Mouse (Mus musculus) hindbrain, embryonic 12.5 days (tissue): ENCODE data around the gene Uqcc1. TPM values are rescaled to one million over a fixed set of nuclear protein-coding genes. Genes with fewer than 3 reads are reported as not detected.
A peak's percentile ranks its signal among the peaks of the same experiment; 100 is the strongest.
"Not testable (repeated sequence)": the region's sequence is repeated elsewhere in the genome, so short reads cannot be mapped to it uniquely, and the experiment has no call there.

Source experiments
- ATAC-seq: fragments of 200-750 bp; cut with Nextera tagmentation; 2 replicates; pipeline ENCODE4 v1.8.0; 2017; ENCODE audit warnings: moderate TSS enrichment; ENCODE audit not compliant: low FRiP score
- H3K27ac ChIP-seq: fragments of 300-500 bp; sonication (generic); 2 replicates; pipeline ENCODE4 v1.5.1; 2016; ENCODE audit warnings: mild to moderate bottlenecking
- H3K27me3 ChIP-seq: fragments of 300-500 bp; sonication (generic); 2 replicates; pipeline ENCODE4 v1.6.1; 2016; ENCODE audit warnings: mild to moderate bottlenecking
- H3K36me3 ChIP-seq: fragments of 300-500 bp; sonication (generic); 2 replicates; pipeline ENCODE4 v1.6.1; 2016; ENCODE audit warnings: mild to moderate bottlenecking
- H3K4me1 ChIP-seq: fragments of 300-500 bp; sonication (generic); 2 replicates; pipeline ENCODE4 v1.6.1; 2016
- H3K4me2 ChIP-seq: fragments of 300-500 bp; sonication (generic); replicated peaks from 2 replicates; pipeline ENCODE4 v1.6.1; 2016; ENCODE audit warnings: mild to moderate bottlenecking
- H3K4me3 ChIP-seq: fragments of 300-500 bp; sonication (generic); 2 replicates; pipeline ENCODE4 v1.5.1; 2016; ENCODE audit warnings: mild to moderate bottlenecking
- H3K9ac ChIP-seq: fragments of 300-500 bp; sonication (generic); 2 replicates; pipeline ENCODE4 v1.6.1; 2016; ENCODE audit warnings: mild to moderate bottlenecking, moderate library complexity
- H3K9me3 ChIP-seq: fragments of 300-500 bp; sonication (generic); replicated peaks from 2 replicates; pipeline ENCODE4 v1.6.1; 2016; ENCODE audit warnings: mild to moderate bottlenecking
- WGBS: fragments of 180-500 bp; shearing (Covaris S2); methylation state at CpG from one replicate; pipeline ENCODE4 v1.1.7; 2016; 5-methylcytosine and 5-hydroxymethylcytosine counted together
- polyA plus RNA-seq: library from polyadenylated mRNA; unstranded; fragments of >200 nt; fragmentation: Nextera tagmentation; extraction: Ambion mirVana; gene quantifications from 2 replicates; pipeline ENCODE4 v1.2.1, GENCODE M21; 2016

Uqcc1 gene
- polyA plus RNA-seq, 1 experiment from 2014 or later = 65.5 TPM

DNA sequence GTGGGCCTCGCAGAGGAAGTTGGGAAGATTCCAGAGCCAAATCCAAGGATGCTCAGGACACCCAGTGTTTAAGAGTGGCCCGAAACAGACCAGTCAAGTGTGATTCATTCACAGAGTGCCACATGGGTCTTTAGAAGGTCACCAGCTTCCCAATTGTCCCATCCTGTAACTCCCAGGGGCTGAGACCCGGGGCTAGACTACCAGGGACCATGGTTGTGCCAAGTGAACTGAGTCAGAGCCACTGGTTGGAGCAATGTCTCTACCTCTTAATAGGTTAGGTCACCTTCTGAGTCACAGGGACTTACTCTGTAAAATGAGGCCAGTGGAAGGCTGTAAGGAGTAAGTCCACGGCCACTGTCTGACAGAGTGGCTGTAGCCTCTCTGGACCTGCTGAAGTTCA lies 91.1 kb downstream of the Uqcc1 start:
- Histone ChIP-seq H3K27me3 (no peaks in the 10 kb centered on the region), H3K27ac (no peak overlapping the region), H3K9ac (no peak overlapping the region), H3K4me2 (no peak overlapping the region), H3K4me1 (no peaks in the 10 kb centered on the region), H3K9me3 (no peaks in the 10 kb centered on the region), H3K4me3 (no peak overlapping the region), H3K36me3 (no peaks in the 10 kb centered on the region)
- 85% methylated on average over 4 of the region's 4 CpGs for WGBS
- ATAC-seq = no peak

DNA sequence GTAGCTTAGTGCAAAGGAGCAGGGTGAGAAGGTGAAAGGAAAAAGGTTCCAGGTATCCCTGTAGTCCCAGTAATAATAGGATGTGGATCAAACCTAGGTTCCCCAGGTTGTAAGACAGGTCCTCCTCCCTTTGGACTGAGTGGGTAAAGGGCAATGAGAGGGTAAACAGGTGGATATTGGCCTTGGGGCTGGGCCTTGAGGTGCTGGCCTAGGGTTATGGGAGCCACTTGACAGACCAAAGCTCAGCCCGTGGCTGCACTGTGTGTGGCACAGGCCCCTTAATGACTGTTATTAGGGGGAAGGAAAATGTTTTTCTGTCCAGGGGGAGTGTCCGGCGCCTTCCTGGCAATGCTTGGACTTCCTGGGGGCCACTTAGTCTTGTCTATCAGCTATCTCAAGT lies 92.1 kb downstream of the Uqcc1 start:
- Histone ChIP-seq H3K4me1 (no peaks in the 10 kb centered on the region), H3K9ac (no peak overlapping the region), H3K4me3 (no peak overlapping the region), H3K9me3 (no peaks in the 10 kb centered on the region), H3K4me2 (no peak overlapping the region), H3K27me3 (0 out of 2 replicates have a peak, but pooled peaks cover 2% of the 10 kb centered on the region), H3K36me3 (no peaks in the 10 kb centered on the region), H3K27ac (no peak overlapping the region)
- no peak for ATAC-seq
- WGBS = 79% methylated on average over 3 of the region's 3 CpGs

DNA sequence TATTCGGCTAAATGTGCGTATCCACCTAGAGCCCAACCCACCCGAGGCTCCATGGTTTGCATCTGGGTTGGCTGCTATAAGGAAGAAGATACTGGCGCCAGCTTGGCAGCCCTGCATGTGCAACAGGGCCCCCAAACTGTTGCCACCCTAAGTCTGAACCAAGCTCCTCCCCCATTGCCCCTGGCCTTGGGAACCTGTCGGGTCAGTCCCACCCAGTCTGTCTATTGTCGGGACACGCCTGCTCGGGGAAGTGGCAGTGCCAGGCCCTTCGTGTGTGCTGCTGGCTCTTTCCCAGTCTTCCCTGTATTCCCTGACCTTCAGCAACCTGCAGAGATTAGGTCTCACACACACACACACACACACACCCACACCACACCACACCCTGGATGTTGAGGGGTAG lies 95.4 kb downstream of the Uqcc1 start, which contains the start of gene Fam83c:
Fam83c (minus strand) TSS at position 123 of the 400 bp plus-strand sequence.
- H3K27ac ChIP-seq = no peak within 1 kb of the TSS
- WGBS = 72% methylated on average over 9 of the region's 9 CpGs

DNA sequence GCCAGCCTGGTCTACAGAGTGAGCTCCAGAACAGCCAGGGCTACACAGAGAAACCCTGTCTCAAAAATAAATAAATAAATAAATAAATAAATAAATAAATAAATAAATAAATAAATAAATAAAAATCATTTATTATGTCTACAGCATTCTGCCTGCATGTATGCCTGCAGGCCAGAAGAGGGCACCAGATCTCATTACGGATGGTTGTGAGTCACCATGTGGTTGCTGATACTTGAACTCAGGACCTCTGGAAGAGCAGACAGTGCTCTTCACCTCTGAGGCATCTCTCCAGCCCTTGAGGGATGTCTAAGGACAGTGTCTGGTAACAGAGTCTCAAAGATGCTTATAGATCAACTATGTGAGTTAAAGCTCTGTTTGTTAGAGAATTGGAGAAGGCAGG lies 98.0 kb downstream of the Uqcc1 start:
- not testable (repeated sequence) for H3K27ac ChIP-seq, H3K4me1 ChIP-seq, H3K4me2 ChIP-seq, H3K27me3 ChIP-seq, ATAC-seq, H3K9ac ChIP-seq, H3K36me3 ChIP-seq, H3K4me3 ChIP-seq, H3K9me3 ChIP-seq
- WGBS = 63% methylated on average over 1 of the region's 1 CpGs

More for the DNA sequence above, 95.4 kb downstream of the Uqcc1 start, which contains the start of gene Fam83c:
- Histone ChIP-seq H3K9me3 (no peaks in the 10 kb centered on the region), H3K27me3 (0 out of 2 replicates have a peak, but pooled peaks cover 2% of the 10 kb centered on the region), H3K4me2 (no peak within 1 kb of the TSS), H3K36me3 (no peaks in the 10 kb centered on the region), H3K4me1 (no peaks in the 10 kb centered on the region), H3K4me3 (no peak within 1 kb of the TSS), H3K9ac (no peak within 1 kb of the TSS)
- no peak for ATAC-seq

DNA sequence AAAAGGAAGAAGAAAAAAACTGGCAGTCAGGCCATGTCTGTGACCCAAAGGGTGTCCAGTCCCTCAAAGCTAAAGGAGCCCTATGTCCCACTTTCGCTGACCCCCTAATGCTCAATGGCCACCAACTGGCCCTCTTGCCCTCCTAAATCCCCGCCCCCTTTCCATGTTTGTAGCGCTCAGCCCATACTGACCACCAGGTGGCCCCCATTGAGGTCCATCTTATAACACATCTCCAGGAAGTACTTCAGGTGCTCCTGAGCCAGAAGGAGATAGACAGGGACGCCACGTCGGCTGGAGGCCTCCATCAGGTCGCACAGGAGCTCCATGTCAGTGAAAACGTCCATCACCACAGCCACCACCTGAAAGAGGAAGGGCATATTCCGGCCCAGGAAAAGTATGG lies 98.8 kb downstream of the Uqcc1 start:
- 57% methylated on average over 9 of the region's 9 CpGs for WGBS
- ATAC-seq = no peak

DNA sequence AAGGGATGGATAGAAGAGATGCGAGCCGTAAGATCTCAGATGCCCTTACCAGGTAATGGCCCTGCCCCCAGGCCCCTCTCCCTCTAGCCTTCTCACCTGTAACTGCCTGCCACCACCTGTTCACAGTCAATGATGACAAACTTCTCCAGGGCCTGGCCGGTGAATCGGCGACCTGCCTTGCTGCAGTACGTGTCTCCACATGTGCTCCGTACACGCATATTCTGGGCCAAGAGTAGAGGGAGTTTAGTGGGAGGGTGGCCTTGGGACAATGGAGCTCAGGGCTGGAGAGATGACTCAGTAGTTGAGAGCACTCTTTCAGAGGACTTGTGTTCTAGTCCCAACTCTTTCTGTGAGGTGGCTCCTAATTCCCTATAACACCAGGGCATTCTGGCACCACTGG lies 99.3 kb downstream of the Uqcc1 start:
- Histone ChIP-seq H3K36me3 (no peaks in the 10 kb centered on the region), H3K9me3 (no peaks in the 10 kb centered on the region), H3K27me3 (0 out of 2 replicates have a peak, but pooled peaks cover 2% of the 10 kb centered on the region), H3K27ac (no peak overlapping the region), H3K4me2 (no peak overlapping the region), H3K4me1 (peaks cover 11% of the 10 kb centered on the region), H3K4me3 (no peak overlapping the region), H3K9ac (no peak overlapping the region)
- no peak for ATAC-seq
- 94% methylated on average over 8 of the region's 8 CpGs for WGBS

More for the DNA sequence above, 98.8 kb downstream of the Uqcc1 start:
- H3K27me3 ChIP-seq = 0 out of 2 replicates have a peak, but pooled peaks cover 2% of the 10 kb centered on the region
- peaks cover 10% of the 10 kb centered on the region for H3K4me1 ChIP-seq
- no peak overlapping the region for H3K4me2 ChIP-seq
- H3K9me3 ChIP-seq = no peaks in the 10 kb centered on the region
- no peak overlapping the region for H3K4me3 ChIP-seq
- no peaks in the 10 kb centered on the region for H3K36me3 ChIP-seq
- no peak overlapping the region for H3K9ac ChIP-seq
- H3K27ac ChIP-seq = no peak overlapping the region

DNA sequence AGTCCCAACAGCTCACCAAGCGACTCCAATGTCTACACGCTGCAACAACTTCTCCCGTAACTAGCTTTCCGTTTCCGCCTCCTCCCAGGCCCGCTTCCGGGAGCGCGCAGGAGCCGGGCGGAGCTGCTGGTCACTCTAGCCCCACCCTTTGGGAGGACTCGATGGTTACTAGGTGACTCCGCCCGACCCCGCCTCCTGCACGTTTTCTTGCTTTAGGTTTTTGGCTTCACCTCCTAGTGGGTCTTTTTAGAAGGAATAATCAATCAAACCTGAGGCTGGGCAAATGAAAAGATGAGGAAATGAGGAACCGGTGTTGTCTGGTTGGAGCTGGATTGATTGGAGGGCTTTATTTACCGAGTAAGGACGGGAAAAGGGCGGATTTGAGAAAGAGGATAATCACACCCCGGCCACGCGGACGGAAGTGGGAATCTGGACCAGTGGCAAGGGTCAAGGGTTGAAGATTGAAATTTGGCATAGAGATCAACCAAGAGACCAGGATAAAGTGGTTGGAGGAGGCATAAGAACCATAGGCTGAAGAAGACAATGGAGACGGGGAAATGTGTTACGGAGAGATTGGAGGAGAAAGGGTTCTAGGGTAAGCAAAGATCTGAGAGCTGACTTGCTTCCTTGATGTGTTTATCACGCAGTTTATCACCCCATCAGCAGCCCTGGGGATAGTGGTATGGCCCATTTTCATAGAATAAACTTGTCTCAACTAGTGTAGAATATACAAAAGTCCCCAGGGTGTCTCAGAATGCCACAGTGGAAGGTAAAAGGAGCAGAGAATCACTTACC lies 103.3 kb downstream of the Uqcc1 start, which contains the start of gene Eif6:
Eif6 (minus strand) TSS at position 296 of the 795 bp plus-strand sequence.
- ATAC-seq = peak; percentile 93
- WGBS = 4% methylated on average over 27 of the region's 27 CpGs
- Histone ChIP-seq H3K9me3 (no peaks in the 10 kb centered on the region), H3K4me2 (peak within 1 kb of the TSS; percentile 94), H3K27ac (peak within 1 kb of the TSS; percentile 73), H3K27me3 (no peaks in the 10 kb centered on the region), H3K36me3 (peaks cover 20% of the 10 kb centered on the region), H3K4me1 (peaks cover 19% of the 10 kb centered on the region), H3K9ac (peak within 1 kb of the TSS; percentile 76), H3K4me3 (peak within 1 kb of the TSS; percentile 67)

DNA sequence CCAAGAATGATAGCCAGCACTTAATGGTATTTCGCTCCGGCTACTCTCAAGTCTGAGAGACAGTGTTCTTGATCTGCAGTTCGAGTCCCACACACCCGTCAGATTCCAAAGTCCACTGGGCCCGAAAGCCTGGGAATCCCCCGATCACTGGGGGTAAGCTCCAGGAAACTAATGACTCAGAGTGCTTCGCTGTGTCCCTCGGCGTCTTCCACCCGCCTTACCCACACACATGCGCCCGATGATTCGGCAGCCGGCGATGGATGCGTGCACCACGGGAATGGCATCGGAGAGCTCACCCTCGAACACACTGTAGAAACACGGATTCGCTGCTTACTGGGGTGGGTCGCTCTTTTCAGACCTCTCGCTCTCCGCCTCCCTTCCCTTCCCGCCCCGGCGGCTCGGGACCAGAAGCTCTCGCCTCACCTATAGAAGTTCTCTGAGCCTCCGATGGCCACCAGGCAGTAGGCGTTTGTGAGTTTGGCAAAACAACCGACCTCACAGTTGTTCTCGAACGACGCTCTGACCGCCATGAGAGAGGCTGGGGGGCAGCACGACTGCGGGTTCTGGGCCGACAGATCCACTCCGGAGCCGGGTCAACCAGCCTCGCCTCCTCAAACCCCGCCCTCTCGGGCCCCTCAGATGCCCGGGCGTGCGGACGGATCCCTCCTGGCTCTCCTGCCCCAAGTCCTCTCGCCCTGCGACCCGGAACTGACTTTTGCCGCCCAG lies 104.0 kb downstream of the Uqcc1 start:
- peaks cover 19% of the 10 kb centered on the region for H3K4me1 ChIP-seq
- peak overlapping the region; percentile 67 for H3K4me3 ChIP-seq
- peak overlapping the region; percentile 94 for H3K4me2 ChIP-seq
- H3K9me3 ChIP-seq = no peaks in the 10 kb centered on the region
- no peaks in the 10 kb centered on the region for H3K27me3 ChIP-seq
- no peak for ATAC-seq
- 2% methylated on average over 52 of the region's 52 CpGs for WGBS
- peaks cover 26% of the 10 kb centered on the region for H3K36me3 ChIP-seq
- H3K9ac ChIP-seq = peak overlapping the region; percentile 76
- peak overlapping the region; percentile 60 for H3K27ac ChIP-seq

DNA sequence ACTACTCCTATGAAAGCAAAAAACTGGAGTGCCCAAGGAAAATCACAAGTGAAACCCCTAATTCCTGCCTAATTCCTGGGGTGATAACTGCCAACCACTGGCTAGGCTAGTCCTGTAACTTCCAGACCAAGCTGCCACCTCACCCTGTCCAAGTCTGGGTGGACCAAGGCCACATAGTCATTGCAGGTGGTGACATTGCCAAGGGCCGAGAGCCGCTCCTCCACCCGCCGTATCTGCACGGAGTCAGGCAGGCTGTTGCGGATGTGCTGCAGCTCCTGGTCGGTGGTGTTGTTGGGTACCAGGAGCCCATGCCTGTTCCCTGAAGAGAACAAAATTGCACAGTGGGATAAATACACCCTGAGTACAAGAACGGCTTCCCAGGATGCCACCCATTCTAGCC lies 106.4 kb downstream of the Uqcc1 start:
- WGBS = 94% methylated on average over 8 of the region's 8 CpGs

DNA sequence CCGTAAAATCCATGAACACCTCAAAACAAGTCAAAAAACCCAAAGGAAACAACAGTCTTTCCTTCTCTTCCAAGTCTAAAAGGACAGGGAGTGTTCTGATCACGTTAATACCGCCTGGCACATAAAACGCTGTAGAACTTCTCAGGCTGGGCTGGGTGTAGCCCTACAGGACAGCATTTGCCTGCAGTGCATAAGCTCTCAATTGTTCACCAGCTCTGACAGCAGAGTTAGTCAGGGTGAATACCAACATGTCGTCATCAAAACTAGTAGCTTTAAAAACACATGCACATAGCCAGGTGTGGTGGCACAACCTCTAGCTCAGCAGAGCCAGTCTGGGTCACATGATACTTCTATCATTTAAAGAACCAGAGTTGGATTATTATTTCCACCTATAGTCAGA lies 109.3 kb downstream of the Uqcc1 start:
- Histone ChIP-seq H3K4me3 (no peak overlapping the region), H3K4me1 (peaks cover 29% of the 10 kb centered on the region), H3K27me3 (peaks cover 3% of the 10 kb centered on the region; the same call in 1 of the 2 replicates), H3K27ac (no peak overlapping the region), H3K9me3 (no peaks in the 10 kb centered on the region), H3K36me3 (peaks cover 44% of the 10 kb centered on the region), H3K9ac (no peak overlapping the region), H3K4me2 (no peak overlapping the region)
- 93% methylated on average over 5 of the region's 5 CpGs for WGBS
- no peak for ATAC-seq

More for the DNA sequence above, 106.4 kb downstream of the Uqcc1 start:
- H3K4me1 ChIP-seq = peaks cover 30% of the 10 kb centered on the region
- no peak for ATAC-seq
- H3K27me3 ChIP-seq = no peaks in the 10 kb centered on the region
- no peak overlapping the region for H3K9ac ChIP-seq
- no peaks in the 10 kb centered on the region for H3K9me3 ChIP-seq
- H3K36me3 ChIP-seq = peaks cover 35% of the 10 kb centered on the region
- no peak overlapping the region for H3K4me3 ChIP-seq
- no peak overlapping the region for H3K4me2 ChIP-seq
- no peak overlapping the region for H3K27ac ChIP-seq

DNA sequence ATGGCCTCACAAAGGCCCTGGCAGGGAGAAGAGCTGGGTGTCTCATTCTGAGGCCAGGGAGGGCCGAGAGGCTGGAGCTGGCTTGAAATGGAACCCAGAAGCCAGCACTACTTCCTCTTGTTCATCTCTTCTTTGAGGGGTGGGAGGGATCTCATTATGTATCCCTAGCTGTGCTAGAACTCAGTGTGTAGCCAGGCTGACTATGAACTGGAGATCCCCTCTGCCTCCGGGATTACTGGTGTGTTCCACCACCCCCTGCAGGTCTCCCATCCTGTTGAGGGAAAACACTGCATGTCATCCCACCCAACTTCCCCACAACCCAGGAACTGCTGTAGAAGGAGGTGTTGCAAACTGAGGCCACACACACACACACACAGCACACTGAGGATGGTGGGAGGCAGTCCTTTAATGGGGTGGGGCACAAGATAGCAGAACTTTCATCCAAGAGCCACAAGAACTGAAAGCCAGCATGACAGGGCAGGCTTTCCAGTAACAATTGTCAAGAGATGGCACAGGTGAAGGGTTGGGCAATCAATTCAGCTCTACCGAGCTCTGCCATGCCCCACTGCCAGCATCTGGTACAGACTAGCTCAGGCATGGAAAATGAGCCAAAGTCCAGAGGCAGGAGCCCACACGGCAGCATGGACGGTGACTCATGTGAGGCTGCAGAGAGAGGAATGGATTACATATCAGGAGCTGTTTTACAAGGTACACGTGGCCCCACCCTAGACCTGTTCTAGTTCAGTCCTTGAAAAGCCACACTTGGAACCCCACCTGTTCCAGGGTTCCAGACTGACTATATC lies 110.5 kb downstream of the Uqcc1 start:
- Histone ChIP-seq H3K27ac (peak overlapping the region; percentile 79), H3K9me3 (no peaks in the 10 kb centered on the region), H3K27me3 (peaks cover 3% of the 10 kb centered on the region; the same call in 1 of the 2 replicates), H3K4me2 (peak overlapping the region; percentile 83), H3K4me3 (peak overlapping the region; percentile 50; the same call in 1 of the 2 replicates), H3K9ac (peak overlapping the region; percentile 83), H3K4me1 (peaks cover 22% of the 10 kb centered on the region), H3K36me3 (peaks cover 48% of the 10 kb centered on the region)
- ATAC-seq = no peak; the same call in none of the 2 replicates
- WGBS = 66% methylated on average over 6 of the region's 6 CpGs

DNA sequence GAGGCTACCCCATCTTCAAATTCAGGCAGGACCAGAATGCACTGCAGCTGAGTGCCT lies 110.9 kb downstream of the Uqcc1 start, which contains the start of gene BC029722:
BC029722 (minus strand) TSS at position 35 of the 57 bp plus-strand sequence.
- peaks cover 48% of the 10 kb centered on the region for H3K36me3 ChIP-seq
- no peak for ATAC-seq

More for the DNA sequence above, 110.9 kb downstream of the Uqcc1 start, which contains the start of gene BC029722:
- Histone ChIP-seq H3K27me3 (peaks cover 3% of the 10 kb centered on the region; the same call in 1 of the 2 replicates), H3K9ac (peak within 1 kb of the TSS; percentile 83), H3K4me3 (peak within 1 kb of the TSS; percentile 50), H3K4me1 (peaks cover 22% of the 10 kb centered on the region), H3K9me3 (no peaks in the 10 kb centered on the region), H3K4me2 (peak within 1 kb of the TSS; percentile 83), H3K27ac (peak within 1 kb of the TSS; percentile 79)
